Mouse (Mus musculus) liver, embryonic 12.5 days (tissue): ENCODE measurements at regions not wholly inside any gene's neighbourhood (a gene's known extent, or its start where the extent isn't known, plus 50 kb on each side); places are given as distances from the start of the nearest gene placed in this dataset.

Source experiments
- ATAC-seq: fragments of 200-750 bp; cut with Nextera tagmentation; 2 replicates; pipeline ENCODE4 v1.8.0; 2017; ENCODE audit warnings: moderate number of reproducible peaks, mild to moderate bottlenecking, moderate library complexity
- H3K27ac ChIP-seq: fragments of 300-500 bp; sonication (generic); 2 replicates; pipeline ENCODE4 v1.5.1; 2016; ENCODE audit warnings: mild to moderate bottlenecking
- H3K27me3 ChIP-seq: fragments of 300-500 bp; sonication (generic); replicated peaks from 2 replicates; pipeline ENCODE4 v1.6.1; 2016; ENCODE audit warnings: mild to moderate bottlenecking, moderate library complexity
- H3K36me3 ChIP-seq: fragments of 300-500 bp; sonication (generic); 2 replicates; pipeline ENCODE4 v1.6.1; 2016; ENCODE audit warnings: mild to moderate bottlenecking, moderate library complexity
- H3K4me1 ChIP-seq: fragments of 300-500 bp; sonication (generic); 2 replicates; pipeline ENCODE4 v1.6.1; 2016
- H3K4me2 ChIP-seq: fragments of 300-500 bp; sonication (generic); 2 replicates; pipeline ENCODE4 v1.6.1; 2016; ENCODE audit warnings: mild to moderate bottlenecking, moderate library complexity
- H3K4me3 ChIP-seq: fragments of 300-500 bp; sonication (generic); 2 replicates; pipeline ENCODE4 v1.5.1; 2016; ENCODE audit warnings: mild to moderate bottlenecking, moderate library complexity
- H3K9ac ChIP-seq: fragments of 300-500 bp; sonication (generic); 2 replicates; pipeline ENCODE4 v1.6.1; 2016; ENCODE audit warnings: mild to moderate bottlenecking, moderate library complexity
- H3K9me3 ChIP-seq: fragments of 300-500 bp; sonication (generic); replicated peaks from 2 replicates; pipeline ENCODE4 v1.6.1; 2016; ENCODE audit warnings: mild to moderate bottlenecking, moderate library complexity
- WGBS: fragments of 180-500 bp; shearing (Covaris S2); methylation state at CpG from one replicate; pipeline ENCODE4 v1.1.7; 2016; ENCODE audit not compliant: insufficient replicate concordance; 5-methylcytosine and 5-hydroxymethylcytosine counted together

DNA sequence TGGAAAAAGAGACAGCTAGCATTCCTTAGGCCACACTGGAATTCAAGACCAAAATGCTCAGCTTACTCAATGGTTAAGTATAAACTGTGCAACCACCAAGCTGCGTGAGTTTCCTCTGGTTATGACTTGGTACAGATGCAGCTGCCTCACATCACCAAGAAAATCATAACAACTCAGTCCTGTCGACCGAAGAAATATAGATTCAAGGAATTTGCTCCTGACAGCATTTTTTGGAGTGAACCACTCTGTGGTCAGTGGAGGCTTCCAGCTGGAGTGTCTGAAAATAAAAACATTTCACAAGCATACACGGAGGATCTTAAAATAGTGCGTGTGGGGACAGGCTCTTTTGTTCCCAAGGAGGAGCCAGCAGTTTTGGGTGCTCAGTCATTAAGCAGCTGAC lies 253.8 kb downstream of the Bckdhb start:
- Histone ChIP-seq H3K4me1 (no peaks in the 10 kb centered on the region), H3K9ac (no peak overlapping the region), H3K27ac (no peak overlapping the region), H3K36me3 (no peaks in the 10 kb centered on the region), H3K4me3 (no peak overlapping the region), H3K9me3 (no peaks in the 10 kb centered on the region), H3K4me2 (no peak overlapping the region), H3K27me3 (no peaks in the 10 kb centered on the region)
- ATAC-seq = no peak
- 71% methylated on average over 5 of the region's 5 CpGs for WGBS

DNA sequence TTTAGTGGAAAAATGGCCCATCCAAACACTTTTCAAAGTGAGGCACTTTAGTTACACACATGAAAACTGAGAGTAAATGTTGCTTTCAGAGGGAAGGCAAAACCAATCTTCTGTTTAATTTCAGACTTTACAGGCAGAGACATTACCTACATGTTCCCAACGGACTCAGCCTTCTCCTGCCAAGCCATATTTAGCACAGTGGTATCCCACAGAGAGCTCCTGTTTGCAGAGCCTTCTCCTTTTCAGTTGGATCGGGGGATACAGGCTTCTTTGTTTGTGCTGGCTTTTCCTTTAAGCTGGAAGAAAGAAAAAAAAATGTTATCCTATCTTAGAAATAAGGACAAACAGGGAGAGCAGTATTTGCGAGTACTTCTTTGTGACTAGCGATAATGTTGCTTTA lies 254.3 kb downstream of the Bckdhb start:
- H3K27ac ChIP-seq = no peak overlapping the region
- no peak overlapping the region for H3K4me2 ChIP-seq
- ATAC-seq = no peak
- H3K27me3 ChIP-seq = no peaks in the 10 kb centered on the region
- H3K9me3 ChIP-seq = no peaks in the 10 kb centered on the region
- H3K36me3 ChIP-seq = no peaks in the 10 kb centered on the region
- no peak overlapping the region for H3K9ac ChIP-seq
- no peaks in the 10 kb centered on the region for H3K4me1 ChIP-seq
- 62% methylated on average over 4 of the region's 4 CpGs for WGBS
- H3K4me3 ChIP-seq = no peak overlapping the region

DNA sequence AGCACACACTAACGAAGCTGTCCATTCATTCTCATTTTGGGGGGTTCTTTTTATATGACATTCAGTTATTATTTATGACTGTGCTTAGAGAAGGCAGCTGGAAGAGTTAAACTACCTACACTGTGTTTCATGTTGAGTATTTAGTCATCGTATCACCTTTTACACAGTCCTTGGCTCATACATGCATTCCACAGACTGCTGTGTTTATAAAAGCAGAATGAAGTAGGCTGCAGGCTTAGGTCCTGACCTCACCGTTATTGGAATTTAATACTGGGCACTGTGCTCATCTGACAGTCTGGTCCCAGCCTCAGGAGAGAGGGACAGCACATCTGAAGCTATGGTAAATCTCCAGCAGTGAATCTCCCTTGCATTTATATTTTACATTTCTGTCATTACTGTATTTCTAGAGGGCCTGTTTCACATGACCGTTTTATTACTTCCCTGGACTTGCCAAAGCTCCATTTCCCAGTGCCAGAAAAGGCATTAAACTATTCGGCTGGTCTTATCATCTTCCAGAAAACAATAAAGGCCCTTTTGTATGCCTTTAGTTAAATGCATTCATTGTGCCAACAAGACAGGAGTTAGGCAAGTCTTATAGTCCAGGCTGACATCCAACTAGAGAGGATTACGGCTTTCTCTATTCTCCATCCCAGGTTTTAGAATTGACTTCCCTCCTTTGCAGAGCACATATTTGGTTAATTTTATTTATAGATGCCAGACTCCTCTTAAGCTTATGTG lies 258.9 kb downstream of the Bckdhb start:
- H3K27ac ChIP-seq = no peak overlapping the region
- no peak for ATAC-seq
- H3K4me1 ChIP-seq = no peaks in the 10 kb centered on the region
- no peaks in the 10 kb centered on the region for H3K27me3 ChIP-seq
- H3K9me3 ChIP-seq = no peaks in the 10 kb centered on the region
- H3K4me2 ChIP-seq = no peak overlapping the region
- H3K4me3 ChIP-seq = no peak overlapping the region
- no peak overlapping the region for H3K9ac ChIP-seq
- no peaks in the 10 kb centered on the region for H3K36me3 ChIP-seq
- 66% methylated on average over 6 of the region's 6 CpGs for WGBS

DNA sequence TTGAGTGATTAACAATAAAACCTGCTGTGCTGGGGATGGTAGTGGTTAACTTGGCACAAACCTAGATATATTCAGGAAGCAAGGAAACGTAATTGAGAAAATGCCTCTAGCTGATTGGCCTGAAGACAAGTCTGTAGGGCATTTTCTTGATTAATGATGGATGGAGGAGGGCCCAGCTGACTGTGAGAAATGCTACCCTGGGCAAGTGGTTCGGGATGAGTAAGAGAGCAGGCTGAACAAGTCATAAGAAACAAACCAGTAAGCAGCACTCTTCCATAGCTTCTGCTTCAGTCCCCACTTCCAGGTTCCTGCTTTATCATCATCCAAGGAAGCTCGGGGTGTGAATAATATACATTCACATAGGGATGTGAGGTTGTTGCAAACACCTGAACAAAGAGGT lies 262.6 kb downstream of the Bckdhb start:
- Histone ChIP-seq H3K27me3 (no peaks in the 10 kb centered on the region), H3K4me2 (no peak overlapping the region), H3K27ac (no peak overlapping the region), H3K36me3 (no peaks in the 10 kb centered on the region), H3K4me3 (no peak overlapping the region), H3K4me1 (no peaks in the 10 kb centered on the region), H3K9ac (no peak overlapping the region), H3K9me3 (no peaks in the 10 kb centered on the region)
- ATAC-seq = no peak
- WGBS = 52% methylated on average over 3 of the region's 3 CpGs

DNA sequence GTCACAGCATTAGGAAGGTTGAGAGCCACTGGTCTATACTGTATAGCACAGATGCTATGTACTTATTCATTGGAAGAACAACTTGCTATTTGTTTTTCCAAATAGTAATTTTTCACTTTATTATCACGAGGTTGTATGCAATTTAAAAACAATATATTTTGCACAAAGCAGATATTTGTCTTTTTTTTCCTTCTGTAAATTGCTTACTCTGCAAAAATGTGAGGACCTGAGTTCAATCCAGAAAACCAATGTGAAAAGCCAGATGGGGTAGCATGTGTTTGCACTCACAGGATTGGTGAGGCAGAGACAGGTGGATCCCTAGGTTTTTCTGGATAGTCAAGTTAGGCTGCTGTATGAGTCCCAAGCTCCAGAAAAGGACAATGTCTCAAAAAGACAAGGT lies 268.5 kb downstream of the Bckdhb start:
- Histone ChIP-seq H3K4me1 (no peaks in the 10 kb centered on the region), H3K27me3 (no peaks in the 10 kb centered on the region), H3K4me3 (no peak overlapping the region), H3K27ac (no peak overlapping the region), H3K36me3 (no peaks in the 10 kb centered on the region), H3K9ac (no peak overlapping the region), H3K9me3 (no peaks in the 10 kb centered on the region), H3K4me2 (no peak overlapping the region)
- ATAC-seq = no peak
- 23% methylated on average over 1 of the region's 1 CpGs for WGBS

DNA sequence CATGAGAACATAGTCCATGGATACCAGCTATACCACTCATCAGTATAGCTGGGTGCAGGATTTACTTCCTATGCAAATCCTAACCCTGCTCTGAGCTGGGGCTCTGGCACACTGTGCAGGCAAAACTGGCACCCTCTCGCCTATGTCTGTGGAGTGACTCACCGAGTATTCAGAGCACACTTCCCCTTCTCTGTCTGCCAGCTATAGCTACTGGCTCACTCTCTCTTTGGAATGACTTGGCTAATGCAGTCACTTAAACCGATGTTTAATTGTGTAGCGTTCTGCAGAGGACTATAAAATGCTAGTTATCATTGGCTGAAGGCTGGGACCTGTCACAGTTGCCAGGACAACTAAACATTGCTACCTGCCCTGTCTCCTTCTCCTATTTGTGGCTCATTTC lies 269.8 kb downstream of the Bckdhb start:
- ATAC-seq = no peak
- no peaks in the 10 kb centered on the region for H3K36me3 ChIP-seq
- H3K9ac ChIP-seq = no peak overlapping the region
- H3K4me2 ChIP-seq = no peak overlapping the region
- H3K4me1 ChIP-seq = no peaks in the 10 kb centered on the region
- H3K4me3 ChIP-seq = no peak overlapping the region
- H3K27me3 ChIP-seq = no peaks in the 10 kb centered on the region
- H3K27ac ChIP-seq = no peak overlapping the region
- H3K9me3 ChIP-seq = no peaks in the 10 kb centered on the region
- WGBS = 68% methylated on average over 4 of the region's 4 CpGs

DNA sequence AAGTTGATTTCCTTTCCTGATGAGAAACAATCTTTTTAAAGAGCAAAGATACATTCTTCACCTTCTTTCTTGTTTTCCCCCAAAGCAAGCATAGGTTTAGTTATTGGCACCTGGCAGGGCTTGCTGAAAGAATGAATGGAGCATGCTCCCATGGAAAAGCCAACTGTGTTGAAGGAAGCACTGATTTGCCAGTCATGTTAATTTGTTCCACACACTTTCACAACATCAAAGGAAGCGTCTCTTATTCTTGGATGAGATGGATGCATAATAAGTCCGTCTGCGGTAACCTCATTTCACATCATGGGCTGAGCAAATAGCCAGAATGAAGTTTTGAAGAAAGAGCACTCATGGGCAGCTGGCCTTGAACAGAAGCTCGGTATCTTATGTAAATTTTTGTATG lies 270.4 kb downstream of the Bckdhb start:
- Histone ChIP-seq H3K4me1 (no peaks in the 10 kb centered on the region), H3K36me3 (no peaks in the 10 kb centered on the region), H3K4me3 (no peak overlapping the region), H3K9me3 (no peaks in the 10 kb centered on the region), H3K27me3 (no peaks in the 10 kb centered on the region), H3K4me2 (no peak overlapping the region), H3K27ac (no peak overlapping the region), H3K9ac (no peak overlapping the region)
- no peak for ATAC-seq
- 67% methylated on average over 4 of the region's 4 CpGs for WGBS

DNA sequence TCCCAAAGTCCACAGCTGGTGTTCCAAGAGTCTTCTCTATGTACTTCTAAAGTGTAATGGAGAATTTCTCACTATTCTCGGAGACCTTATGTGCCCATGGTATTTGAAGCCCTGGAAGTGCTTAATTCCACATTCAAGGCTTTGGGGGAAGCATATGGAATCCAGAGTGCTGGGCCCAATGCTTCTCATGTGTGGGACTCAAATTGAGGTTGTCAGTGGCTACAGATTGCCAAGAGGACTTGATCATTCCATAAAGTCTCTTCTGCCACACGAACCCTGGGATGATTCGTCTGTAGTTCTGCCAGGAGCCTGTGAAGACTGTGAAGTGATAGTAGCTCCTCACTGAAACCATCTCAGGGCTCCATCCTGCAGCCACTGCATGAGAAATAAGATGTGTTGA lies 275.3 kb downstream of the Bckdhb start:
- Histone ChIP-seq H3K27me3 (no peaks in the 10 kb centered on the region), H3K4me1 (no peaks in the 10 kb centered on the region), H3K4me2 (no peak overlapping the region), H3K36me3 (no peaks in the 10 kb centered on the region), H3K9me3 (no peaks in the 10 kb centered on the region), H3K4me3 (no peak overlapping the region), H3K27ac (no peak overlapping the region), H3K9ac (no peak overlapping the region)
- WGBS = 60% methylated on average over 3 of the region's 3 CpGs
- no peak for ATAC-seq

DNA sequence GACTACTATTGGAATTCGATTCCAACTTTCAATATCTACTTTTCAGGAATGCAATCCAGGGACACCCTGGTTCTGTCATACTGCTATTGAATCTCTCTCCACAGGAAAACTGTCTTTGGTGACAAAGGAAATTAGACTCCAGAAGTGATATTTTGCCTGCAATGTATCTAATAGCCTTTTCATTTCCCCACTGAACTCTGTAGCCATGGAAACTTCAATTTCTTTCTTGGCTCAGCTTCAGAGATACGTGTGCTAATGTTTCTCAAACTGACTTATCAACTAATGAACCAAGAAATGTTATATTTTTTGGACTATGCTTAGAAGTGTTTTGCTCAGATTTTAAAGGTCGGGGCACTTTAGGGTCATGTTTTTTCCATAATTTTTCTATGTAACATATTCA lies 279.1 kb downstream of the Bckdhb start:
- Histone ChIP-seq H3K36me3 (no peaks in the 10 kb centered on the region), H3K9me3 (no peaks in the 10 kb centered on the region), H3K4me2 (no peak overlapping the region), H3K9ac (no peak overlapping the region), H3K4me3 (no peak overlapping the region), H3K27me3 (no peaks in the 10 kb centered on the region), H3K4me1 (no peaks in the 10 kb centered on the region), H3K27ac (no peak overlapping the region)
- WGBS = 49% methylated on average over 3 of the region's 3 CpGs
- ATAC-seq = no peak

DNA sequence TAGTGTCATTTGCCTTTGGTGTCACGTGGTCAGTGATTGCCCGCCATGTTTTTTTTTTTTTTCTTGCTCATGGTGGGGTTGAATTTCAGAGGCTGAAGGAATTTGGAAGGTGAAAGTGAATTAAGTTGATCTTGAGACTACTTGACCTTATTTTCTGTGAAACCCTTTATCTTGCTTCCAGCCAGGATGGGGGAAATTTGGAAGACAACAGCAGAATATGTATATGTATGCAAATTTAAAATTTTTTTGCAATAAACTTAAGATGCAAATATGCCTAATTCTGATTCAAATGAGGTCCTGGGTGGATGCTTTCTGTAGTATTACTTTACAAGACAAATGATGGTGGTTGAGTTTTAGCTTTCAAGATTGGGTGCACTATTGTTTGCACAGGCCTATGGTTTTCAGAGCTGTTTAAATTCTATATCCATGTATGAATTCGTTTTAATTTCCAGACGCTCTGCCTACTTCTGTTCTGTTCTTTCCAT lies 315.6 kb downstream of the Bckdhb start:
- ATAC-seq = no peak
- Histone ChIP-seq H3K27me3 (no peaks in the 10 kb centered on the region), H3K36me3 (no peaks in the 10 kb centered on the region), H3K27ac (no peak overlapping the region), H3K4me2 (no peak overlapping the region), H3K4me1 (no peaks in the 10 kb centered on the region), H3K9ac (no peak overlapping the region), H3K4me3 (no peak overlapping the region), H3K9me3 (no peaks in the 10 kb centered on the region)
- WGBS = 56% methylated on average over 4 of the region's 4 CpGs

DNA sequence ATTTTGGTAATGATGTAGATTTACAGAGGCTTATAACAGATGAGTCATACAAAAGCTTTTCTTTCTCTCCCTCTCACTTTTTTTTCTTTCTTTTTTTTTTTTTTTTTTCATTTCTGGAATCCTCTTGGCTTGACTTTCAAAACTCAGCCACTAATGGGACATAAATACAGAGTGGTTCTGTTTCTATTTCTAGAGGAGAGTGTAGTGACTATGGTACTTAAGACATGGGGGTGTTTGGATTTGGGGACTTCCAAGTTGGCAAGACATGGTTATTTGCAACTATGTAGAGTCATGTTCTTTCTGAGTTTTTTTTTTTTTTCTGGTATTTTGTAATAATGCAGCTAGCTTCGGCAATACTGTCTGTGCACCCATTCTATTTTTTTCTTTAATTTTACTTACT lies 324.8 kb downstream of the Bckdhb start:
- H3K4me2 ChIP-seq = no peak overlapping the region
- H3K9me3 ChIP-seq = no peaks in the 10 kb centered on the region
- no peak for ATAC-seq
- H3K27me3 ChIP-seq = no peaks in the 10 kb centered on the region
- H3K27ac ChIP-seq = no peak overlapping the region
- no peak overlapping the region for H3K9ac ChIP-seq
- no peaks in the 10 kb centered on the region for H3K4me1 ChIP-seq
- WGBS = 66% methylated on average over 1 of the region's 1 CpGs
- H3K36me3 ChIP-seq = no peaks in the 10 kb centered on the region
- H3K4me3 ChIP-seq = no peak overlapping the region

DNA sequence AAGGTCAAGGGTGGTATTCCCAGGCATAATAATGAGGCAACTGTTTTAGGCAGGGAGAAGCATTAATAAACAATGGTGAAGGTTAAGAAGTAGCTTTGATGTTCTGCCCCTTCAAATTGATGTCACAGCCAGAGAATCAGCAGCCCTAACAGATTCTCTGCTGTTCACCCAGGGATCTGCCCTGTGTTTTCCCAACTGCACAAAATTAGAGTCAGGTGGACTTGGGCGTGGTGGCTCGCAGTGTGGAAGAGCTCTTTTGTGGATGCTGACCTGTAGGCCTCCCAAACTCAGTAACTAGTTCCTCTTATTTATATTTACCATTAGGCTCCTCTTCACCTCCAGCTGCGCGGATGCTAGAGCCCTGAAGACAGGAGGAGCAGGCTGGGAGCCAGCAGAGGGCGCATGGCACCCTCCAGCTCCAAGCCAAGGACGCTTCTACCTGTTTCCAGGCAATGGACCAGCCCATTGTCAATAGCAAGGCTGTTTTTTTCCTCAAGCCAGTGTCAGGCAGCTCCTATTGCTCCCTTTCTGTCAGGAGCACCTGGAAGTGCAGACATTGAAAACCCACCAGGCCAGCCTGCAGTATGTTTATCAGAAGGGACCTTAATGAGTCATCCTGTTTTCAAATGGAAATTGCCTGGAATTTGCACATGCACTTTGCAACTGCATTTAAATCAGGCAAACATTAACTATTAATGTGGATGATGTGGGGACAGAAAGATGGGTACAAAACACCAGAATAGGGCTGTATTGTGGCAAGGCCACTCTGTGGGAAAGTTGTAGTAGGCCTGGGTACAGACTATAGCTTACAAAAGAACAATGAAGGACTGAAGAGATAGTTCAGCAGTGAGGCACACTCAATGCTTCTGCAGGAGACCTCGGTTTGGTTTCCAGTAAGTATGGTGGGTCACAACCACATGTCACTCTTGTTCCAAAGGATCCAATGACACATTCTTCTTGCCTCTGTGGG lies 328.4 kb downstream of the Bckdhb start:
- Histone ChIP-seq H3K4me2 (no peak overlapping the region), H3K9ac (no peak overlapping the region), H3K27ac (no peak overlapping the region), H3K36me3 (no peaks in the 10 kb centered on the region), H3K4me1 (no peaks in the 10 kb centered on the region), H3K4me3 (no peak overlapping the region), H3K27me3 (no peaks in the 10 kb centered on the region), H3K9me3 (no peaks in the 10 kb centered on the region)
- ATAC-seq = no peak
- 17% methylated on average over 7 of the region's 7 CpGs for WGBS
